Mouse (Mus musculus) intestine, postnatal 0 days (tissue): ENCODE measurements around the gene Map4k5. TPM values are rescaled to one million over a fixed set of nuclear protein-coding genes. Genes with fewer than 3 reads are reported as not detected.

Experiments
- ATAC-seq: fragments of 200-750 bp; cut with Nextera tagmentation; 2 replicates; pipeline ENCODE4 v1.8.0; 2017; ENCODE audit warnings: mild to moderate bottlenecking, moderate TSS enrichment, moderate library complexity
- H3K27ac ChIP-seq: fragments of 300-500 bp; sonication (generic); 2 replicates; pipeline ENCODE4 v1.5.1; 2014; ENCODE audit warnings: mild to moderate bottlenecking, low read depth, low read length, moderate library complexity
- H3K27me3 ChIP-seq: fragments of 300-500 bp; sonication (generic); replicated peaks from 2 replicates; pipeline ENCODE4 v1.6.1; 2014; ENCODE audit warnings: low read length, mixed read lengths; ENCODE audit not compliant: control insufficient read depth, insufficient read depth
- H3K36me3 ChIP-seq: fragments of 300-500 bp; sonication (generic); 2 replicates; pipeline ENCODE4 v1.6.1; 2014; ENCODE audit warnings: mild to moderate bottlenecking, moderate library complexity; ENCODE audit not compliant: control insufficient read depth, insufficient read depth
- H3K4me1 ChIP-seq: fragments of 300-500 bp; sonication (generic); replicated peaks from 2 replicates; pipeline ENCODE4 v1.6.1; 2014; ENCODE audit warnings: antibody characterized with exemption, low read length, mixed read lengths; ENCODE audit not compliant: control insufficient read depth, insufficient read depth
- H3K4me2 ChIP-seq: fragments of 300-500 bp; sonication (generic); replicated peaks from 2 replicates; pipeline ENCODE4 v1.6.1; 2014; ENCODE audit warnings: low read depth, mild to moderate bottlenecking, moderate library complexity
- H3K4me3 ChIP-seq: fragments of 300-500 bp; sonication (generic); 2 replicates; pipeline ENCODE4 v1.5.1; 2014; ENCODE audit warnings: low read depth, low read length
- H3K9ac ChIP-seq: fragments of 300-500 bp; sonication (generic); 2 replicates; pipeline ENCODE4 v1.6.1; 2014; ENCODE audit warnings: mild to moderate bottlenecking, low read depth, low read length
- H3K9me3 ChIP-seq: fragments of 300-500 bp; sonication (generic); 2 replicates; pipeline ENCODE4 v1.6.1; 2016; ENCODE audit warnings: mixed run types; ENCODE audit not compliant: control insufficient read depth
- CTCF ChIP-seq: sonication (generic); IDR thresholded peaks from 2 replicates; pipeline ENCODE4 v1.5.1; 2016; ENCODE audit warnings: low read depth, mild to moderate bottlenecking, control low read depth, antibody characterized with exemption, moderate library complexity
- WGBS: fragments of 180-500 bp; shearing (Covaris S2); extraction: QIAGEN DNeasy Blood & Tissue Kit; methylation state at CpG from one replicate; pipeline ENCODE4 v1.1.7; 2014; 5-methylcytosine and 5-hydroxymethylcytosine counted together
- polyA plus RNA-seq: library from polyadenylated mRNA; unstranded; fragments of >200 nt; fragmentation: Nextera tagmentation; extraction: Ambion mirVana; gene quantifications from 2 replicates; pipeline ENCODE4 v1.2.1, GENCODE M21; 2015

Map4k5 gene
- polyA plus RNA-seq, 1 experiment from 2014 or later, result 9.9 TPM

DNA sequence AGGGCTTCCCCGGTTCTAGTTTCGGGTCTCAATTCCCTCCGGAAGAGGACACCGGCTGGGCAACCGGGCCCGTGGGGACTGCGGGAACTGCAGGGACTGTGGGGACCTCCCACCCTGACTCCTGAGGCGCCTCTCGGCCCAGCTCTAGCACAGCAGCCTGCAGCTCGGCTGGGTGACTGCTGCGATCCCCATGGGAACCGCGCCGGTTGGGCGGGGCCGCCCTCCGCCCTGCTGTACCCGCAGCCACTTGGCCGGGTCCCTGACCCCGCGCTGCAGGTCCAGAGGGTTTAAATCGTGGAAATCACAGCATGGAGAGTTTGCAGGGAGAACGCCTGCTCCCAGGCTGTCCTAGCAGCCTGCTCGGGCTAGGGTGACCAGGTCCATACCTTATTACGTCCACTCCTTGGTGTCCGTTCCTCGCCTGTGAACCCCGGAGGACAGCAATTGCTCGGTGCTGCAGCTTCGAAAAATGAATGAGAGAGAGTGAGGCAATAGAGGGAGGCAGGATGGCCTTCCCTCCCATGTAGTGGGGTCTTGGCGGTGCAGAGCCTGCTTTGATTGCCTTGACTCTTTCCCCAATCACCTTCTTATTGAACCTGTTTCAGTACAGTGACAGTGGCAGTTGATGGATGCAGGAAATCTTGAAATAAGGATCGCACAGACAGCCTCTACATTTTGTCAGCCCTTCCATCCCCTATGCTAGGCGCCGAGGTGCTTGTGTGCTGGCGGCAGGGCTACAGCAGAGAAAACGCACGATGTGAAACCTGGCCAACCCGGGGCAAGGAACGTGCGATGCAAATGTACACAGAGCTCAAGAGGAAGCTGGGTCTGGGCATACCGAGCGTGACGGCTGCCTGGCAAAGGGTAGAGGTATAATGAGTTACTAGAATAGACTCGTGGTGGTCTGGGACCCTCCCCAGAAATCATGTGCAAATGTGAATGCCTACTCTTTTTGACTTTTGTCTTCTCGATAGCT lies 102.2 kb downstream of the Map4k5 start, which contains the start of gene Cdkl1:
Gene Cdkl1, minus strand, starts transcription at position 738 of the 976 bp plus-strand sequence.
- peak within 1 kb of the TSS; percentile 78 for H3K4me2 ChIP-seq

DNA sequence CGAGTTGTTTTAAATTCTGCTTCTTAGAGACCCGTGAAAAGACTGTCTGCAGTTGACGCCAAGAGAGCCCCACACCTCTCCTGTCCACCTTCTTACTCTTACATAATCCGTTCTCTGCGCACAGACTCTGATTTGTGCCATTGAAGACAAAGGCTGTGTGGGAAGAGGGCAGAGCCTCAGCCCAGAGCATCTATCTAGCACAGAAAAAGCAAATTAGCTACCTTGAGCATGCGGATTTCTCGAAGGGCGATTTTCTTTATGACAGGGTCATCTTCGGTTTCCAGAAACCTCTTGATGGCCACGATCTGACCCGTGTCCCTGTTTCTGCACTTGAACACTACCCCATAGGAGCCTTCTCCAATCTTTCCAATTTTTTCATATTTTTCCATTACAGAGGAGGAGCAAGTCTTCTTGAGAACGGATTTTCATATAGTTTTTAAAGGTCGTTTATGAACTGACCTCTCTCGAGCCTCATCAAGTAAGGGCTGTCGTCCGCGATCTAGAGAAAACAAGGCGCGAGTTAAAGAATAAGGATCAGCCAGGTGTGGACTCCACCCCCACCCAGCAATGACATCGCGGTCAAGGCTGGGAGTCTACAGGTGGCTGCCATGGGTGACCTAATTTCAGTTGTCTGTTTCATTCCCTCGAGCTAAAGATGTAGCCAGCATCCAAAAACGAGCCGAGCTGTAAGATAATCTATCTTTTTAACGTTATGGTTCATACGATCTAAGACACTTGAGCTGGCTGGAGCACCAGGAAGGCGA lies 103.1 kb downstream of the Map4k5 start:
- Histone ChIP-seq H3K36me3 (no peaks in the 10 kb centered on the region), H3K4me1 (no peaks in the 10 kb centered on the region; the same call in 1 of the 2 replicates), H3K4me2 (peak overlapping the region; percentile 78), H3K9ac (peak overlapping the region; percentile 41), H3K9me3 (no peaks in the 10 kb centered on the region), H3K4me3 (peak overlapping the region; percentile 54), H3K27ac (no peak overlapping the region), H3K27me3 (no peaks in the 10 kb centered on the region)
- 0 out of 2 replicates have a peak, but pooled peaks have one; percentile 29 for ATAC-seq
- WGBS, result 39% methylated on average over 27 of the region's 27 CpGs
- no peak for TF ChIP-seq CTCF

More for the DNA sequence above, 102.2 kb downstream of the Map4k5 start, which contains the start of gene Cdkl1:
- H3K9ac ChIP-seq, result peak within 1 kb of the TSS; percentile 41
- H3K36me3 ChIP-seq, result no peaks in the 10 kb centered on the region
- peak; percentile 92 for ATAC-seq
- no peaks in the 10 kb centered on the region for H3K27me3 ChIP-seq
- H3K4me1 ChIP-seq, result no peaks in the 10 kb centered on the region; the same call in 1 of the 2 replicates
- no peaks in the 10 kb centered on the region for H3K9me3 ChIP-seq
- H3K4me3 ChIP-seq, result peak within 1 kb of the TSS; percentile 54
- 0 out of 2 replicates have a peak, but pooled peaks have one; percentile 1 for TF ChIP-seq CTCF
- H3K27ac ChIP-seq, result no peak within 1 kb of the TSS
- 2% methylated on average over 45 of the region's 45 CpGs for WGBS

- Histone ChIP-seq H3K9ac (no peak overlapping the region), H3K27ac (no peak overlapping the region), H3K4me3 (no peak overlapping the region), H3K36me3 (no peaks in the 10 kb centered on the region), H3K4me1 (no peaks in the 10 kb centered on the region; the same call in 1 of the 2 replicates), H3K9me3 (no peaks in the 10 kb centered on the region), H3K27me3 (no peaks in the 10 kb centered on the region), H3K4me2 (no peak overlapping the region)
- 61% methylated on average over 5 of the region's 5 CpGs for WGBS
- no peak for TF ChIP-seq CTCF
- ATAC-seq, result no peak
These were observed 104.6 kb downstream of the Map4k5 start for GRCm38 (mm10) chr12:69788380-69788779.

DNA sequence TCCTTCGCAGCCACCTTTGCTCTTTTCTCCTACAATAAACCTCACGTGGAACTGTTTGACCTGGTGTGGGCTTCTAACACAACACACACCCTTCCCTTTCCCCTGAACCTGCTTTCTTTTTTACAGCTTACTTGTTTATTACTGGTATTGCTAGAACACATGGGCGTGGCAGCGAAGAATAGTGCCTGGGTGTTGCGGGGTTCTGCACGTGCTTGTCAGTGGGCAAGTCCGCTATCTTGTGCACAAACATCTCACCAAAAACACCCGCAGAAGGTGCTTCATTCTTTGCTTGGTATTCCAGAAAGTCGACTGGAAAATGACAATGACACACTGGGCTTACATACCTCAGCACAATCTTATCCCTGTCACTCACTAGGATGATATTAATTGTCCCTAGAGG lies 107.5 kb downstream of the Map4k5 start:
- no peak overlapping the region for H3K27ac ChIP-seq
- H3K9ac ChIP-seq, result no peak overlapping the region
- no peaks in the 10 kb centered on the region for H3K36me3 ChIP-seq
- no peak overlapping the region for H3K4me2 ChIP-seq
- H3K9me3 ChIP-seq, result no peaks in the 10 kb centered on the region
- 50% methylated on average over 9 of the region's 9 CpGs for WGBS
- no peaks in the 10 kb centered on the region for H3K27me3 ChIP-seq
- TF ChIP-seq CTCF, result no peak
- H3K4me1 ChIP-seq, result no peaks in the 10 kb centered on the region
- H3K4me3 ChIP-seq, result no peak overlapping the region
- peak; percentile 61 for ATAC-seq

- TF ChIP-seq CTCF, result no peak
- Histone ChIP-seq H3K4me1 (no peaks in the 10 kb centered on the region), H3K27me3 (no peaks in the 10 kb centered on the region), H3K36me3 (no peaks in the 10 kb centered on the region), H3K27ac (no peak overlapping the region), H3K9ac (no peak overlapping the region), H3K9me3 (no peaks in the 10 kb centered on the region), H3K4me2 (no peak overlapping the region), H3K4me3 (no peak overlapping the region)
- 42% methylated on average over 6 of the region's 6 CpGs for WGBS
- ATAC-seq, result no peak
These were observed 109.6 kb downstream of the Map4k5 start for GRCm38 (mm10) chr12:69783247-69784025.
